Mouse (Mus musculus): ENCODE measurements at regions not wholly inside any gene's neighbourhood (a gene's known extent, or its start where the extent isn't known, plus 50 kb on each side); places are given as distances from the start of the nearest gene placed in this dataset.

GRCm38 (mm10) chr6:44793348-44793747 lies 265.8 kb upstream of the Cntnap2 start:
- DNase-seq = no peak

GRCm38 (mm10) chr6:44815362-44815761 lies 243.8 kb upstream of the Cntnap2 start:
- no peak for DNase-seq

GRCm38 (mm10) chr6:44844177-44844576 lies 215.0 kb upstream of the Cntnap2 start:
- no peak for DNase-seq

- no peak for DNase-seq
Observed at GRCm38 (mm10) chr6:44849477-44849876, 209.7 kb upstream of the Cntnap2 start.

- peak; percentile 1 to 10 for DNase-seq
Observed at GRCm38 (mm10) chr6:44850829-44851228, 208.3 kb upstream of the Cntnap2 start.

- no peak for DNase-seq
Observed at GRCm38 (mm10) chr6:44900249-44900648, 158.9 kb upstream of the Cntnap2 start.
